Mouse (Mus musculus) retina, postnatal 7 days (tissue): ENCODE data around the gene Tmem259.
"Not testable (repeated sequence)": the region's sequence is repeated elsewhere in the genome, so short reads cannot be mapped to it uniquely, and the experiment has no call there.

Experiments used
- DNase-seq: peaks from one replicate; pipeline ENCODE4 v3.0.0-alpha.2; 2012; ENCODE audit warnings: low read depth, low spot score

Tmem259 gene

DNA sequence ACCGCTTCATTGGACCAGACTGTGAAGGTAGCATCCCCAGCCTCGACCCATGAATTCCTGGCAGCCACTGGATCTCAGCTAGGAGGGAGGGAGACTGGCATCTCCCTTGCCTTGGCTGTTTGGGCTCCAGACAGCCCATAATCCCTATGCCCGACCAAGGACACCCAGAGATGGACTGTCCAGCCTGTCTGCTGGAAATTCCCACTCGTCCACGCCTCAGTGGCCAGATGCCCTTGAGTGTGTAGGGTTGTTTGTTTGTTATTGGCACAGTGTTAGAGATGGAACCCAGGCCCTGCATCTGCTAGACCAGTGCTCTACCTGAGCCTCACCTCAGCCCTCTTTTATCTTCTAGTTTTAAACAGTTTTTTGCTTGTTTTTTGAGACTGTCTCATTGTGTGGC, 18.8 kb downstream of the Tmem259 start:
- no peak for DNase-seq

- no peak for DNase-seq
Measured at GRCm38 (mm10) chr10:79964727-79965126, 19.4 kb downstream of the Tmem259 start.

DNA sequence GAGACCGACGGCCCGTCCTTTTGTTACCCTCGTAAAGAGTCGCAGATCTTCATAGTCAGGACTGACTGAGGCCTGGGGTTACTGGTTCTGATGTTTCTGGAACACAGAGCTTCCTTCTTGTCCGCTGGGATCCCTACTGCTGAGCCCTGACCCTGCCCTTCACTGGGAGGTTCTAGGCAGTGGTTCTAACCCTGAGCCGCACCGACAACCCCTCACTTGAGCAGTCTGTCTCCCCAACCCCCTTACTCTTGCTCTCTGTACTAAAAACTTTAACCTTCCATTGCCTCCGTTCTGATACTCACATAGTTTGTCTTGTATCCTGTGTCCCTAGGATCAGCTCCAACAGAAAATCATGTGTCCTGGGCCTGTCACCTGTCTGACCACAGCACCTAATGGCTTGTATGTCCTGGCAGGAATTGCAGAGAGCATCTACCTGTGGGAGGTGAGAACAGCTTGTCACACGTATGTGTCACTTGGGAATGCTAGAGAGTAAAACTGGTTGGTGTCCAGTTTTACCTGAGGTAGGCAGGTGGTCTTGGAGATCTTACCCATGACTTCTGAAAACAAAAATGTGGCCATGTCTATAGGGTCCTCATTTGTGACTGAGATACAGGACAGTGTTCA, 23.3 kb downstream of the Tmem259 start:
- no peak for DNase-seq

DNA sequence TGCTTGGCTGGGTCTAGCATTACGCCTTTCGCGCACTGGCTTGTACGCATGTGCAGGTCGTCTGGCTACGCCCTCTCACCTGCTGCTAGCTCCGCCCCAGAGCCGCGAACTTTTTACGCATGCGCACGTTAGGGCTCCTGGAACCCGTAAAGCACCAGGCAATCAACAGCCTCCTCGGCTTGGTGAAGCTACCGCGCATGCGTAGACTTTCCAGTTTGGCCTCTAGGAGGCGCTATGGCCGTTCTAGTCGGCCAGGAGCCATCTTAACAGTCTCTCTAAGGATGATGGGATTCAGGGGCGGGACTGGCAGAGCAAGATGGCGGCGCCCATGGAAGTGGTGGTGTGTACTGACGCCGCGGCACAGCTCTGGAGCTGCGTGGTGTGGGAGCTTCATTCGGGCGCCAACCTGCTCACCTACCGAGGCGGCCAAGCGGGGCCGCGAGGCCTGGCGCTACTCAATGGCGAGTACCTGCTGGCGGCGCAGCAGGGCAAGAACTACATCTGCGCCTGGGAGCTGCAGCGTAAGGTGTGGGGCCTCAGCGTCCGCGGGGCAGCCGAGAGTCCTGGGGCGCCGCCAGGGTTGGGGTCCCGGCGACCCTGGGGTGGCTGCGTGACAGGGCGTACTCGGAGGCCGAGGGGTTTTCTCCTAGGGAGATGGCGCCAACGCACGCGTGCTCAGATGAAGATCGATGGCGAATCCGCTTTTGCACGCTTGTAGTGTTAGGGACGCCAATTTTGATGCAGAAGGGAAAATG, 24.1 kb downstream of the Tmem259 start, which contains the start of gene Wdr18:
Gene Wdr18, plus strand, starts transcription at position 306 of the 755 bp plus-strand sequence.
- peak; percentile 100 for DNase-seq

- not testable (repeated sequence) for DNase-seq
Measured at GRCm38 (mm10) chr10:79959412-79959811, 24.7 kb downstream of the Tmem259 start.

GRCm38 (mm10) chr10:79958140-79958816, 25.9 kb downstream of the Tmem259 start:
- peak; percentile 68 for DNase-seq

GRCm38 (mm10) chr10:79956643-79957154, 27.4 kb downstream of the Tmem259 start:
- DNase-seq = no peak

DNA sequence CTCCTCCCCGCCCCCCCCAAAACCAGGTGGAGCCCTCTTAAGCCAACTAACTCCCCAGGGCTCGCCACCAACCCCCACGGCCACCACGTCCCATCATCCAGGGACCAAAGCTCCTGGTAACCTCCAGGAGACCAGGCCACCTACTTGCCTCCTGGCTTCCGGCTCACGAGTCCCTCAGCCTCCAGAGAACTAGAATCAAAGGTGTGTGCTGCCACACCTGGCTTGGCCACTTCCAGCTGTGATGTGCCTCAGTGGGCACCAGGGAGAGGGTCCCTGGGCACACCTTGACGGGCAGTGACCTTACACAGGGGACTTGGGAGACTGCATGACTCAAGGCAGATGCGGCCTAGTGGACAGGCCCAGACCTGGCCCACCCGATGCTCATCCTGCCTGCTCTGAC, 28.4 kb downstream of the Tmem259 start:
- no peak for DNase-seq

- DNase-seq = no peak
Measured at GRCm38 (mm10) chr10:79953946-79954345, 30.2 kb downstream of the Tmem259 start.

GRCm38 (mm10) chr10:79950661-79951060, 33.5 kb downstream of the Tmem259 start:
- no peak for DNase-seq

DNA sequence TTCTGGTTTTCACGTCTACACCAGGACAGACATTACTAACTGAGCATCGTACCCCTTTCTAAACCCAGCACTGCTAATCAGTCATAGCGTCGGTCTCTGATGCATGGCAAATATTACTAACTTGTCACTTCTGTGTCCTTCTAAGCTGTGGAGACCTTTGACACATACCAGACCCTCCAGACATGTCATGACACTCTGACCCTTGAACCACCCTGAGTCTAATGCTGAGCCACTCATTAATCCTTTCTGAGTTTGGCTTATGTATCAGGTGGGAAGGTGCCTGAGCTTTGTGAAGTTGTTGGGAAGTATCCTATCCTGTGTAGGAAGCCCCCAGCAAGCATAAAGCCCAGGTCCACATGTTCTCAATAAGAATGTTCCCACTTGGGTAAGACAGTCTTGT, 34.3 kb downstream of the Tmem259 start:
- no peak for DNase-seq

DNA sequence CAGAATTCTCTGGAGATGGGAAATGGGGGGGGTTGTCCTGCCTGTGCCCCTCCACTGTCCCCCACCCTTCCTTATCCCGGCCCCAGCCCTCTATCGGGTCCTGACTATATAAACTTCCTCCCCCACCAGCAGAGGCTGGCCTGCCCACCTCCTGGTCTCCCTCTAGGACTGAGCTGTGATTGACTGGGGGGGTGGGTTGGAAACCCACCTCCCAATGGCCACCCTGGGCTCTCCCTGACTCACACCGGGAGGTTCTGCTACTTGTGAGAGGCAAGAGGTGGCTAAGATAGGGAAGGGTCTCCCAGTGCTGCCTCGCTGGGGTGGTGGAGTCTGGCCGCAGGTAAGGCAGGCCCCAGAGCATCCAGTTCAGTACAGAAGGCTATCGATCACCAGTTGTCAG, 36.6 kb downstream of the Tmem259 start:
- no peak for DNase-seq

DNA sequence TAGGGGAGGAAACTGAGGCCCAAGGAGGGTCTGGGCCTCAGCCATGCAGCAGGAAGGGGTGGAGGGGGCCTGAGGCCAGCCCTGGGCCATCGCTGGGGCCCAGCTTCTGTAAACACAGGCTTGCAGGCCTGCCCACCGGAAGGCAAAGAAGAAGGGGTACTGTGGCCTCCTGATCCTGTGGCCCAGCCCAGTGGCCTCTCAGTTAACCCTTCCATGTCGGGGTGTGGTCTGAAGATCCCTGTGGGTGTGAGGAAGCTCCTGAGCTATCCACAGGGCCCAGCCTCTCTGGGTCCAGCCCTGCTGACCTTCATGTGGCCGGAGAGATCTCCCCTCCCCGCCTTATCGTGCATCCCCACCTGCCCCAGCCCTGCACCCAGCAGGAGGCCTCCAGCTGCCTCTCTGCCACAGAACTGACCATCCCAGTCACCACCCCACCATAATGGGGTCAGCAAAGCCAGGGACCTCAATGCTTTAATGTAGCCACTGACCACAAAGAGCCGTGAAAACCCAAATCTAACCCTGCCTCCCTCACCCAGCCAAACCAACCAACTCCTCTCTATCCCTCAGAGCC, 37.3 kb downstream of the Tmem259 start:
- no peak for DNase-seq

- no peak for DNase-seq
Measured at GRCm38 (mm10) chr10:79945507-79946234, 38.5 kb downstream of the Tmem259 start.

DNA sequence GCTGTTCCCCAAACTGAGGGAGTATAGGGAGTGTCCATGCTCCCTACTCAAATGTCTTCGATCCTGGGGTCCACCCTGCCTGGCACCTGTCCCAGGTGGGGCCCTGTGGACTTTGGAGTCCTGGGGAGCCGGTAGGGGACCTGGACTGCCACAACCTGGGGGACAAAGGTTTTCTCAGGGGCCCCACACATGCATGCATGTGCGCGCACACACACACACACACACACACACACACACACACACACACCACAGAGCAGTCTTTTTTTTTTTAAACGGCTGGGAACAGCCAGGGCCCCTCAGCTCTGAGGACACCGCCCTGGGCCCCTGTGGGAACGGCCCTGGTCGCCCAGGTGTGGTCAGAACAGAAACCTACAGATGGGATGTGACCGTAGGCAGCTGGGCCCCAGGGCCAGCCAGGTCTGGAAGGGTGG, 40.6 kb downstream of the Tmem259 start:
- no peak for DNase-seq

- DNase-seq = no peak
Measured at GRCm38 (mm10) chr10:79942988-79943387, 41.1 kb downstream of the Tmem259 start.

- no peak for DNase-seq
Measured at GRCm38 (mm10) chr10:79940749-79941148, 43.4 kb downstream of the Tmem259 start.

DNA sequence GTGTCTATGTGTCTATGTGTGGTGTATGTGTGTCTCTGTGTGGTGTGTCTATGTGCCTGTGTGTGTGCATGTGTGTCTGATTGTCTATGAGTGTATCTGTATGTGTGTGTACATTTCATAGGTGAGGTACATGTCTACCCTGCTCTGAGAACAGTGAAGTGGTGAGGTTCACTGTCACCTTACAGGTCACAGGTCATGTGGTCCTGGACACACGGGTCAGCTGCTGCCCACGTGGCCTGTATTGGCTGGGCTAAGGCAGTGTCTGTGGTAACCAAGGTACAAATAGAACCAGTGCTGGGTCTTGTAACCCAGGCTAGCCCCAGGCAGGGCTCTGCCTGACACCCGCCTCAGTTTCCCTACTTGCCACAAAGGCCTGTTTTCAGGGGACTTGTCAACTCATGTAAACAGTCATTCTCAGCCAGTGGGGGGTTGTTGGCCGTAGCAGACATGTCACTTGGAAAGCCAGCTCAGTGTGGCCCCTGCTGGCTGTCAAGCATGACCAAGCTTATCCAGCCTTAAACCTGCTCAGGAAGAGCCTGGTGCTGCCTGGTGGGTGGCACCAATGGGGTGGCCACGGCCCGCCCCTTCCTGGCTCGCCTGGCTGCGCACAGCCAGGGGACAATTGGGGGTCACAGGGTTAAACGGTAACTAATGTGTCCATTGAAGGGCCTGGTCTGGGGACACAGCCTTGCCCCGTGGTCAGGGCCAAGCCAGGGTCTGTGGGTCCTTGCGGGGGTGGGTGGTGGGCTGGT, 46.2 kb downstream of the Tmem259 start:
- DNase-seq = no peak

GRCm38 (mm10) chr10:79936911-79937441, 47.2 kb downstream of the Tmem259 start:
- DNase-seq = no peak

- no peak for DNase-seq
Measured at GRCm38 (mm10) chr10:79936284-79936910, 47.7 kb downstream of the Tmem259 start.
